Mouse (Mus musculus) megakaryocyte, embryonic 14.5 days (primary cell): Measurements from ENCODE around the gene Asb4.

Source experiments
- FLI1 ChIP-seq: IDR thresholded peaks from 2 replicates; pipeline ENCODE4 v1.6.1; 2012; ENCODE audit warnings: low read length, inconsistent platforms, mixed read lengths
- GATA1 ChIP-seq: IDR thresholded peaks from 3 replicates; pipeline ENCODE4 v1.6.1; 2012; ENCODE audit warnings: mixed read lengths, low read length, inconsistent platforms, borderline replicate concordance

DNA sequence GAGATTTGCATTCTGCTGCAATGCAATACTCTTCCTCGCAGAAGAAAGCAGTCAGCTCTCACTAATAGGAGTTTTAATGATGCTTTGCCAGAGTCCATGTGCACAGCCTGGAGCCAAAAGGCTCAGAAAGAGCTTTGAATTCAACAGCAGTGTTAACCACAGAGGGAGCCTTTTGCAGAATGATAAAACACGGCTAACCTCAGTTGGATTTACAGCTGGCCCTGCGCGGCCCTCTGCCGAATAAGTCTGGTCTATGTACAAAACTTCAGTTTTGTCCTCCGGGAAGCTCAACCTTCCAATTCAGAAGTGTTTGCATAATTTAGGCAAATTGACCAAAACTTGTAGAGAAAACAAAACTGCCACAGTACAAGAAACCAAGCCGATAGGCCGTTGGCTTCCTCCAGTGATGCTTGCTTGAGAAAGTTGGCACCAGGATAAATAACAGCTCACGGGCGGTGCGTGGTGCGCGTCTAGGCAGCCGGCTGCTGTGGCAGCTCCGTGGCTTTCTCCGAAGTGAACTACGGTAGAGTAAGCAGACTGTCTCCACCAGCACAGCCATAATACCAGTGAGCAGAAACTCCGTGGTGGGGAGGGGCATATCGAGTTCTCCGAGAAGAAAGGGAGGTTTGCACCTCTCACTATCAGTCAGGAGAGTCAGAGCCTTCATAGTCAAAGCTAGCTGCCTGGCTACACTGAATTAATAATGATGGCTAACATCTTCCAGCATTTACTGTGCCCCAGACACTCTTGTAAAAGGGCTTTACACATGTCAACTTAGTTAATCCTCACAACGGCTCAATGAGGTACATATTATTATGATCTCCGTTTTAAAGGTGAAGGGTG, 3.2 kb upstream of the Asb4 start:
- TF ChIP-seq GATA1, result no peak
- TF ChIP-seq FLI1, result no peak
